Mouse (Mus musculus) lung, postnatal 14 days (tissue): Measurements from ENCODE around the gene Zp1.
A peak's percentile ranks its signal among the peaks of the same experiment; 100 is the strongest.

ENCODE experiments used
- DNase-seq: peaks from one replicate; pipeline ENCODE4 v3.0.0; 2021

Zp1 gene

DNA sequence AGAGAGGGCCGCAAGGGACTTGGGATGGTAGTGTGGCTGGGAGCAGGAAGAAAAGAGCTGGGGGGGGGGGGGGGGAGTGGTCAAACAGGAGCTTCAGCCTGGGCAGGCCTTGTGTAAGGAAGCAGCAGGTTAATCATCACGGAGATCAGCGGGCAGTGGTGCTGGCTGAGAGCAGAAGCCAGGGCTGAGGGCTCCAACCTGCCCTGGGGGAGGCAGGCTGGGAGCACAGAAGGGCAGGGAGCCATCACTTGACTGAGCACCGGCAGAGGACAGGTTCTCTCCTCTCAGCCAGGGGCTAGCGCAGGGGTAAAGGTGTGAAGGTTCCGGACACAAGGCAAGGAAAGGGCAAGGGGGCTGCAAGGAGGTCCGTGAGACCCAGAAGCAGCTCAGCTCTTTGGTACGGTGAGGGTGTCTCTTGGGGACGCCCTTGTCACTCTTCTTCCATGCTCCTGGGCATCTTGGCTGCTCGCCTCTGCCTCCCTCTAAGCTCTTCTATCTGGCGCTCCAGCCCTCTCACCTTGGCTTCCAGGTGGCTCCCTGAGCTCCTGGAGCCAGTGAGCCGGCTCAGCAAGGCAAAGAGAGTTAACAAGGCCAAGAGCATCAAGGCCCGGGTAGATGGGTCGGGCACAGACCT, 49.0 kb downstream of the Zp1 start:
- DNase-seq = no peak

DNA sequence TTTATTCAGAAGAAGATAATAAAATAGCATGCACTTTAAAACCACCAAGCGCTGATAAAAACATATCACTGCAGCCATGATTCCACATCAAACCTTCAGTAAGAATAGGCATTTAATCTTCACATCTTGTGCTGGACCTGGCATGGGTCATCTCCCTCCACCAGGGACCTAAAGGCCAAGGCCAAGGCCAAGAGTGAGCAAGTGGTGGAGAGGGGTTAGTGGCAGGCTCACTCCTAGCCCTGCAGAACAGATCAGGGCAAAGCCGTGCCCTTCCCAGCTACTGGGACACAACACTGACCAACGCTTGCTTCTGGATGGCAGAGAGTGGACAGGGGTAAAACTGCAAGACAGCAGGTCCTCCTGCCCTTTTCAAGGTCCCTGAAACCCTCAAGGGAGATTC, 49.8 kb downstream of the Zp1 start:
- no peak for DNase-seq

DNA sequence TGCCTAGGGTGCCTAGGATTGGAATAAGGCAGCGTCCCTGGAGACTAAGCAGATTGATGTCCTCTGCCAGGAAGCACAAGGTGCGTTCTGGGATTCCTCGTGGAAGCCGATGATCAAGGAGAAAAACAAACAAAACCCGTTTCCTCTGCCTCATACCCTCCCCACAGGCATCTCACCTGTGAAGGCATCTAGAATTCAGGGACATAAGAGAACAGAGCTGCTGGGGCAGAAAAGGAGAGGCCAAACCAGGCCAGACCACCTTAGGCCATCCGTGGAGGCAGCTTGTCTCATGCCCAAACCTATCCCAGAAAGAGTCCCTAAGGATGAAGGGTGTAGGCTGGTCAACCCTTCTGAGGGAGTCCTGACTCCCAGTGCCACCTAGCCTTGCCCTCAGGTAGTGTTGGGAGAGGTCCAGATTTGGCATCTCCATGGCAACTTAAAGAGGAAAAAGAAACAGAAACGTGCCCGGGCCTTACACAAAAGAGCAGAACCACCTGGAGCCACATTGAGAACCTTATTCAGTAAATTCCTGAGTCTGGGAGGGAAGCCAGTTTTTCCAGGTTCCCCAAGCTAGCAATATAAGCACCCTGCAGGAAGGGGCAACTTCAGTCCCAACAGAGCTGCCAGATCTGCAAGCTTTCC, 50.4 kb downstream of the Zp1 start, which contains the start of gene Tmem132a:
TSS of gene Tmem132a (minus strand) at position 55 of the 642 bp plus-strand sequence.
- peak; percentile 25 for DNase-seq

DNA sequence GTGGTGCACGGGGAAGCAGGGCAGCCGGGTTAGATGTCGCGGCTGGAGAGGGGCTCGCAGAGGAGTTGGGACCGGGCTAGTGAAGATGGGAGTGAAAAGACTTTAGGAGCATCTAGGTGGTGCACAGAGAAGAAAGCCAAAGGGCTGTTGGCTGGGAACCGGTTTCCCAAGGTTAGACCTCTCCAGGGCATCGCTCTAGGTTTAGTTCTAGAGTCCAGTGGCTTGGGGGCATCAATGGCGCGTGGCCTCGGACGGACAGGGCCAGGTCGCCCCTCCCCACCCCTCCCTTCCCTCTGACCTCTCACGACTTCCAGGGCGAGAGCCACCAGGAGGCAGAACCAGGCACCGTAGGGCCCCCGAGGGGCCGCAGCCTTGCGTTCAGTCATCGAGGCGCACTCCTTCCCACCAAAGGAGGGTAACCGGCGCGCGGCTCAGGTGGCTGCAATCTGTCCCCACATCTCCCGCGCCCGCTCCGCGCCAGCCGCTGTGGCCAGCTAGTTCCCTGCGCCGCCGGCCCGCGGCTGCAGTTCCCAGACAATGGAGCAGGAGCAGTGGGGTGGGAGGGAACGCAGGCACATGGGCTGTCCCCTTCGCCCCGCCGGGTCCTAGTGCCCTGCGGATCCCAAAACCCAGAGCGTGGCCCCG, 51.1 kb downstream of the Zp1 start:
- peak; percentile 70 for DNase-seq

DNA sequence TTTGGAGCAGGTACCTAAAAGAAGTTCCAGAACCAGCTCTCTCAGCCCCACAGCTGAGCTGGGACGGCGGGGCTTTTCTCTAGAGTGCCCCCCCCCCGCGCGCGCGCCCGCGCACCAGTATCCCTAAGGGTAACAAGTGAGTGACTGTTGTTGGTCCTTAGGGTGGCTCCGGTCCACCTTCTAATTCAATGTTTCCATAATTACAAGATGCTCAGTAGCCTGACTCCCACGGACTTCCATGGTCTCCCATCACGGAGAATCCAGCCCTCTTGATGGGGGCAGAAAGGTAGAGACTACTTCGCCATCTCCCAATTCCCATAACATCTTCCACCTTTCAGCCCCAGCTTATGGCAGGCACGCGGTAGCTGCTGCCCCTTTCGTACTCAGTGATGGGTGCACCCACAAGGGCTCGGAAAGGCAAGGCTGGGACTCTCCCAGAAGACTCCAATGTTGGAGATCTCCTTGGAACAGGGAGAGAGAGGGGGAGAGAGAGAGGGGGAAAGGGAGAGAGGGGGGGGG, 51.8 kb downstream of the Zp1 start:
- DNase-seq = no peak

DNA sequence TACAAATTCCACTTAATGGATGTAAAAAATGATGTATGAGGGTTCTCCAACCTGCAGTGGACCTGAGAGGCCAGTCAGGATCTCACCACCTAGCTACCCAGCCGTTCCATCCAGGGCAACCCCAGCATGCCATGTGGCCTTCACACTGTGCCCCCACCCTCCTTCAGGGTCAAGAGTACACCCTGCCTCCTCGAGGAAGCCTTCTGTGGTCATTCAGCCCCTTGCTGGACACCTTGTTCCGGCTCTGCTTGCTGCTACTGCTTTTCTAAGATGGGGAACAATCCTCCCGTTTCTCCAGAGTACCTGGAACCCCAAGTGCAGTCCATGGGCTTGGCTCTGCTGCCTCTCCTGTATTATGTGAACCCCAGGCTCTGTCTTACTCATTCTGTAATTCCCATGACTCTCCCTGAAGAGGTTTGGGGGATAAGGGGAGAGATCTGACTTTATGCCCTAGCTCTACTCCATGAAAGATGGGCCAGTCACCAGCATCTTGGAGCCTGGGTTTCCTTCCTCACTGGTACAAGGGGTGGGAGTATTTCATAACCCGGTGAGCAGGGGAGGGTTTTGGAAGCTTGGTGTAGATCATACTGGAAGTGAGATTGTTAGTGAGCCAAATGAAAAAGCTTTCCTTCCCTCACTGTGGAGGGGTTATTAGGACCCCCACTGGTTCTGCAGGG, 52.3 kb downstream of the Zp1 start:
- no peak for DNase-seq

DNA sequence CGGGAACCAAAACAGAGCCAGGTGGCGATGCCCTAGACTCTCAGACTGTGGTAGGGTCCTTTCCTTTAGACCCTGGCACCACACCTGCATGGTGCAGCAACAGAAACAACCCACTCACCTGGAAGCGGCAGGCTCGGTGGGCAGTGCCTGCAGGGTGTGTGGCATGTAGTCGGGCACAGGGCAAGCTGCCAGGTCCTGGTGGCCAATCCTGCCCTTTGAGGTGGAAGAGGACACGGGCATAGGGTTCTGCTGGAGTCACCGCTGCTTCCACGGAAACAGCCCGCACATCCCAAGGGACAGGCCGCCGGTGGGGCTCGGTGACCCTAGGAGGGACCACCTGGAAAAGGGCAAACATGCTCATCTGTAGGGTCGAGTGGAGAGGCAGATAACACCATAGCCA, 54.1 kb downstream of the Zp1 start:
- no peak for DNase-seq
